ENCODE assay signal across 12 mouse cellular contexts in the genomic region with DNA sequence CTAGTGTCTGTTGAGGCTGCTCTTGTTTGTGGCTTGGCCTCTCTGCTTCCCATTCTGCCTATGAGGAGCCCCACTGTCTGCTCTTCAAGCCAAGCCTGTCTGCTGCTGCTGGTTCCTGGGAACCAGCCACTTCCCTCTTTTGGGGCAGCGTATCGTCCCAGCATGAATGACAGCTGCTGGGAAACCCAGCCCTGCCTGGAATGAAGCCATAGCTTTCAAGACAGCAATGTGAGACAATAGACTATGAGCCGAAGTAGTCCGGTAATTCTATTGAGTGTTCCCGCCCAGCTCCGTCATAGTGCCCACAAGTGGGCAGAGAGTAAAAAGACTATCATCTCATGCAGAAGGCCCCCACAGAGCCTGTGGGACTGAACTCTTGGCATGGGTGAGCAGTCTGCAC.
DNase-seq lines count a peak whose midpoint lies in the region; ATAC-seq lines count a peak whose summit lies in the region.
"Had no signal": no experiment of that assay in that cellular context is flagged by ENCODE, and none has a peak within 500 bp of the region (broad histone marks: within the 10 kb centered on the region; RNA-seq: fewer than 3 reads in every experiment).

No protein-coding gene starts in this region.

- H3K36me3 ChIP-seq in forebrain, embryonic 14.5 days (ENCODE audit: control insufficient read depth, insufficient read depth, low read length) = no peaks in the 10 kb centered on the region
- H3K36me3 ChIP-seq in forebrain, embryonic 10.5 days (replicated peaks) = no peaks in the 10 kb centered on the region
- no peaks in the 10 kb centered on the region for H3K36me3 ChIP-seq in embryonic facial prominence, embryonic 10.5 days (replicated peaks)

- peaks cover 4% of the 10 kb centered on the region; the same call in 1 of the 2 replicates for H3K4me1 ChIP-seq in forebrain, embryonic 14.5 days (ENCODE audit: control insufficient read depth, insufficient read depth, low read length)
- peaks cover 4% of the 10 kb centered on the region; the same call in 1 of the 2 replicates for H3K4me1 ChIP-seq in forebrain, embryonic 10.5 days
- H3K4me1 ChIP-seq in embryonic facial prominence, embryonic 10.5 days = 0 out of 2 replicates have a peak, but pooled peaks cover 2% of the 10 kb centered on the region

- 11% methylated on average over 6 of the region's 6 CpGs for WGBS in forebrain, embryonic 14.5 days
- WGBS in forebrain, embryonic 10.5 days = 73% methylated on average over 6 of the region's 6 CpGs
- WGBS in embryonic facial prominence, embryonic 10.5 days = 78% methylated on average over 6 of the region's 6 CpGs

- no peaks in the 10 kb centered on the region for H3K27me3 ChIP-seq in forebrain, embryonic 14.5 days (replicated peaks; ENCODE audit: control insufficient read depth, insufficient read depth, low read length)
- H3K27me3 ChIP-seq in forebrain, embryonic 10.5 days (ENCODE audit: poor library complexity, severe bottlenecking) = no peaks in the 10 kb centered on the region
- H3K27me3 ChIP-seq in embryonic facial prominence, embryonic 10.5 days (replicated peaks; ENCODE audit: low read depth, poor library complexity, severe bottlenecking) = no peaks in the 10 kb centered on the region

- 0 out of 2 replicates have a peak, but pooled peaks have one; percentile 29 for ATAC-seq in forebrain, embryonic 14.5 days
- ATAC-seq: inflammation-experienced regulatory T-cells, adult 6 months had no signal

- peak; percentile 64 for DNase-seq in forebrain, embryonic 14.5 days (ENCODE audit: low spot score)
- DNase-seq in forebrain, embryonic 10.5 days (ENCODE audit: extremely low spot score, low spot score) = no peak
- peak; percentile 11 for DNase-seq in kidney, postnatal 10 days
- no peak for DNase-seq in kidney, adult 8-10 months
- no peak for DNase-seq in embryonic facial prominence, embryonic 10.5 days (ENCODE audit: low spot score)
- peak; percentile 32 for DNase-seq in lung, postnatal 36 days
- no peak for DNase-seq in spleen, postnatal 36 days (ENCODE audit: low spot score in 2 of 2)
- DNase-seq in natural killer cell, adult 2 months (ENCODE audit: low spot score in 2 of 2) = no peak
- DNase-seq: kidney, postnatal 25 days; liver; thymus, adult 18-20 months had no signal

- H3K4me2 ChIP-seq in forebrain, embryonic 14.5 days (ENCODE audit: low read length) = no peak overlapping the region

- no peak overlapping the region for H3K27ac ChIP-seq in forebrain, embryonic 14.5 days (ENCODE audit: low read depth, low read length)
- H3K27ac ChIP-seq in forebrain, embryonic 10.5 days = no peak overlapping the region
- 0 out of 2 replicates have a peak overlapping the region, but pooled peaks have one; percentile 7 for H3K27ac ChIP-seq in embryonic facial prominence, embryonic 10.5 days (replicated peaks)

- H3K4me3 ChIP-seq in forebrain, embryonic 14.5 days (ENCODE audit: low read depth, low read length) = no peak overlapping the region
- no peak overlapping the region for H3K4me3 ChIP-seq in forebrain, embryonic 10.5 days
- H3K4me3 ChIP-seq in embryonic facial prominence, embryonic 10.5 days = no peak overlapping the region

- H3K9me3 ChIP-seq in forebrain, embryonic 14.5 days (replicated peaks; ENCODE audit: control insufficient read depth, low read length) = no peaks in the 10 kb centered on the region
- no peaks in the 10 kb centered on the region for H3K9me3 ChIP-seq in forebrain, embryonic 10.5 days
- no peaks in the 10 kb centered on the region for H3K9me3 ChIP-seq in embryonic facial prominence, embryonic 10.5 days

- no peak overlapping the region for H3K9ac ChIP-seq in forebrain, embryonic 14.5 days (ENCODE audit: low read length)

Comparison
In these comparisons a context has a peak if more than half of its experiments do, and no peak if none do; other contexts are left out.
1. DNase-seq: peak in forebrain, embryonic 14.5 days (single experiment), kidney, postnatal 10 days (single experiment) and lung, postnatal 36 days (single experiment); none in forebrain, embryonic 10.5 days (single experiment), kidney, adult 8-10 months (0 of 2), embryonic facial prominence, embryonic 10.5 days (single experiment), spleen, postnatal 36 days (0 of 2) and natural killer cell, adult 2 months (0 of 2).